Comparison of ENCODE assay signal across 10 mouse cellular contexts in genomic region chr8:3439510-3439909, GRCm38 (mm10). TPM values are rescaled to one million over a fixed set of nuclear protein-coding genes. Genes with fewer than 3 reads are reported as not detected.
DNase-seq lines count a peak whose midpoint lies in the region; ATAC-seq and TF ChIP-seq lines count a peak whose summit lies in the region.
"Had no signal": no experiment of that assay in that cellular context is flagged by ENCODE, and none has a peak within 500 bp of the region (broad histone marks: within the 10 kb centered on the region; RNA-seq: fewer than 3 reads in every experiment).

No protein-coding gene starts in this region.

- H3K4me1 ChIP-seq in kidney, postnatal 0 days (replicated peaks; ENCODE audit: insufficient read depth, low read length) = no peaks in the 10 kb centered on the region
- H3K4me1 ChIP-seq in kidney, embryonic 14.5 days (ENCODE audit: control insufficient read depth, insufficient read depth, low read length) = no peaks in the 10 kb centered on the region
- H3K4me1 ChIP-seq: embryonic facial prominence, embryonic 15.5 days had no signal

- H3K36me3 ChIP-seq in kidney, postnatal 0 days (ENCODE audit: insufficient read depth, low read length) = peaks cover 40% of the 10 kb centered on the region
- H3K36me3 ChIP-seq in kidney, embryonic 14.5 days (ENCODE audit: control insufficient read depth, insufficient read depth, low read length) = peaks cover 67% of the 10 kb centered on the region

- H3K9ac ChIP-seq in kidney, postnatal 0 days (ENCODE audit: low read depth, low read length) = no peak overlapping the region
- H3K9ac ChIP-seq in kidney, embryonic 14.5 days (ENCODE audit: low read depth, low read length) = no peak overlapping the region
- H3K9ac ChIP-seq: embryonic facial prominence, embryonic 15.5 days had no signal

- H3K4me2 ChIP-seq in kidney, postnatal 0 days (ENCODE audit: low read length) = no peak overlapping the region
- no peak overlapping the region for H3K4me2 ChIP-seq in kidney, embryonic 14.5 days (replicated peaks; ENCODE audit: low read depth, low read length)
- H3K4me2 ChIP-seq: embryonic facial prominence, embryonic 15.5 days had no signal

- no peak for ATAC-seq in kidney, postnatal 0 days (replicated peaks; ENCODE audit: low FRiP score, low read depth)
- no peak for ATAC-seq in kidney, embryonic 14.5 days (ENCODE audit: low FRiP score, low TSS enrichment)
- 0 out of 2 replicates have a peak, but pooled peaks have one; percentile 41 for ATAC-seq in common myeloid progenitor, adult 5-6 weeks (replicated peaks; ENCODE audit: low read depth, poor library complexity, severe bottlenecking)

- no peaks in the 10 kb centered on the region for H3K27me3 ChIP-seq in kidney, postnatal 0 days (ENCODE audit: insufficient read depth, low read length)
- H3K27me3 ChIP-seq in kidney, embryonic 14.5 days (ENCODE audit: control insufficient read depth, insufficient read depth, low read length) = no peaks in the 10 kb centered on the region
- H3K27me3 ChIP-seq: embryonic facial prominence, embryonic 15.5 days had no signal

- TF ChIP-seq CTCF in kidney, postnatal 0 days (IDR thresholded peaks at IDR 0.05; ENCODE audit: low read depth) = peak; percentile 50

- H3K4me3 ChIP-seq in kidney, postnatal 0 days (replicated peaks; ENCODE audit: low read depth, low read length) = no peak overlapping the region
- H3K4me3 ChIP-seq in kidney, embryonic 14.5 days (ENCODE audit: low read length) = no peak overlapping the region
- H3K4me3 ChIP-seq: embryonic facial prominence, embryonic 15.5 days had no signal

- H3K9me3 ChIP-seq in kidney, postnatal 0 days (replicated peaks; ENCODE audit: low read length) = no peaks in the 10 kb centered on the region
- H3K9me3 ChIP-seq in kidney, embryonic 14.5 days (ENCODE audit: control insufficient read depth, low read length) = no peaks in the 10 kb centered on the region
- H3K9me3 ChIP-seq: embryonic facial prominence, embryonic 15.5 days had no signal

- WGBS in kidney, postnatal 0 days = 82% methylated on average over 12 of the region's 12 CpGs
- 86% methylated on average over 12 of the region's 12 CpGs for WGBS in kidney, embryonic 14.5 days

- DNase-seq in kidney, postnatal 0 days (ENCODE audit: low spot score) = no peak
- DNase-seq in thymus, postnatal 14 days = peak; percentile 19
- no peak for DNase-seq in thymus, postnatal 10 days (ENCODE audit: low spot score in 2 of 2)
- DNase-seq in urinary bladder, postnatal 36 days (ENCODE audit: low spot score in 2 of 2) = no peak
- no peak for DNase-seq in cerebellum, adult 8-10 months
- DNase-seq: adrenal gland, adult 2 months had no signal

- H3K27ac ChIP-seq in kidney, postnatal 0 days = no peak overlapping the region
- no peak overlapping the region for H3K27ac ChIP-seq in kidney, embryonic 14.5 days (ENCODE audit: low read depth, low read length)
- H3K27ac ChIP-seq: embryonic facial prominence, embryonic 15.5 days had no signal

RNA-seq across cellular contexts. Expression of gene Pex11g, which starts 28.0 kb away (rescaled TPM):
- 8.1 and 8.8 TPM in 2 replicates for polyA plus RNA-seq in kidney, postnatal 0 days (2015; fragmentation: Nextera tagmentation; extraction: Ambion mirVana)
- 3.7 and 4.4 TPM in 2 replicates for polyA plus RNA-seq in kidney, embryonic 14.5 days (2014; fragmentation: Nextera tagmentation; extraction: Ambion mirVana)
- total RNA-seq in common myeloid progenitor, adult 5-6 weeks (2017) = 1.3 and 1.4 TPM in 2 replicates

RNA-seq across cellular contexts. Expression of gene Tex45, which starts 31.2 kb away (rescaled TPM):
- polyA plus RNA-seq in kidney, postnatal 0 days (2015; fragmentation: Nextera tagmentation; extraction: Ambion mirVana) = 0.16 TPM in 1 of 2 replicates, not detected in the other
- polyA plus RNA-seq in kidney, embryonic 14.5 days (2014; fragmentation: Nextera tagmentation; extraction: Ambion mirVana) = not detected in 2 replicates
- not detected in 2 replicates for total RNA-seq in common myeloid progenitor, adult 5-6 weeks (2017)
- polyA plus RNA-seq: embryonic facial prominence, embryonic 15.5 days; intestine, embryonic 14.5 days had no signal

RNA-seq across cellular contexts. Expression of gene Arhgef18, which starts 46.7 kb away (rescaled TPM):
- polyA plus RNA-seq in kidney, postnatal 0 days (2015; fragmentation: Nextera tagmentation; extraction: Ambion mirVana) = 9.6 and 10.6 TPM in 2 replicates
- 8.9 and 11.7 TPM in 2 replicates for polyA plus RNA-seq in kidney, embryonic 14.5 days (2014; fragmentation: Nextera tagmentation; extraction: Ambion mirVana)
- total RNA-seq in common myeloid progenitor, adult 5-6 weeks (2017) = 26.5 and 30.3 TPM in 2 replicates

RNA-seq across cellular contexts. Expression of gene Zfp358, which starts 53.4 kb away (rescaled TPM):
- polyA plus RNA-seq in kidney, postnatal 0 days (2015; fragmentation: Nextera tagmentation; extraction: Ambion mirVana) = 42.1 and 45.0 TPM in 2 replicates
- 27.9 and 47.9 TPM in 2 replicates for polyA plus RNA-seq in kidney, embryonic 14.5 days (2014; fragmentation: Nextera tagmentation; extraction: Ambion mirVana)
- total RNA-seq in common myeloid progenitor, adult 5-6 weeks (2017) = 6.2 and 8.3 TPM in 2 replicates
